Mouse (Mus musculus): ENCODE results near the gene 9130019O22Rik. TPM values are rescaled to one million over a fixed set of nuclear protein-coding genes. Genes with fewer than 3 reads are reported as not detected.
"Not testable (repeated sequence)": the region's sequence is repeated elsewhere in the genome, so short reads cannot be mapped to it uniquely, and the experiment has no call there.

Gene 9130019O22Rik
- polyA plus RNA-seq, 1 experiment from 2014 or later = 5.7 TPM

DNA sequence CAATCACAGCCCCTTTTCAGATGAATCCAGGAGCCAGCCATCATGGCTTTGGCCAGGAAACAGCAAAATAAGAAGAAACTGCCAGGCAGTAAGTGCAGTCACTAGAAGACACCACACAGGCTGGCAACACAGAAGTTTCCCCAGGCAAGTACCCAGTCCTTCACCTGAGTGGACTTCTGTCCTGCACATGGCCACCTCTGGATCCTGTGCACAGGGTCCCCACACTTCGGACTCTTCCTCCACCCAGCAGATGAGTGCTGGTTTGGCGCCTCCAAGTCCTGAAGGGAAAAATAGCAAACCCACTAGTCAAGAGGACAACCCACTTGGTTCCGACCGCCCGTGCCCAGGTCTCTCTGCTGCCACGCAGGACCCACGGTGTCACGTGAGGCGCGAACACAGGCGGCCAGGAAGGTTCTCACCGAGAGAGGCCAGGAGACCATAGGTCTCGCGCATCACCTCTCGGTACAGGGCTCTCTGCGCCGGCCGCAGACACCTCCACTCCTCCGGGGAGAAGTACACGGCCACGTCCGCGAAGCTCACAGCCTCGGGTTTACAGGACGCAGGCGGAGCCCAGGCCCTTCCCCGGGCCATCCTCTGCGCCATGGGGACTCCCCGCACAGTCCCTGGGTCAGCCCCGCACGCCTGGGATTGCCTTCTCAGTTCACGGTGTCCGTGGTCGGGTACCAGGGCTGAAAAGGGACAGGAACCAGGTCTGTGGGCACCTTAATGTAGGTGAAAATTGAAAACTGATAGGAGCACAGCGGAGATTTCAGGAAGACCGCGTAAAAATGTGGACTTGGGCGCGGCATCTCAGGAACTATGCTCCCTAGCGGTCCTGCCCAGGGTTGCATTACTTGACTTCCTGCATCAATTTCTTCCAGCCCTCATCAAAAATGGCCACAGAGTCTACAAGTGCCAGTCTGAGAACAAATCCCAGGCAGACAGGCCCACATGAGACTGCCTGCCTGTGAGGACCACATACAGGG, 19.3 kb upstream of the 9130019O22Rik start, which contains the start of gene Zfp764:
TSS of gene Zfp764 (minus strand) at position 821 of the 986 bp plus-strand sequence.
- Histone ChIP-seq H3K4me3 (replicated peaks; ENCODE audit: low read length) (peak within 1 kb of the TSS; percentile 50), H3K9ac (peak within 1 kb of the TSS; percentile 80), H3K27ac (peak within 1 kb of the TSS; percentile 74), H3K4me2 (replicated peaks) (peak within 1 kb of the TSS; percentile 90)
- not testable (repeated sequence) for H3K36me3 ChIP-seq (replicated peaks; ENCODE audit: control insufficient read depth, insufficient read depth); H3K27me3 ChIP-seq (ENCODE audit: control insufficient read depth, insufficient read depth, low read length); H3K4me1 ChIP-seq (replicated peaks; ENCODE audit: control insufficient read depth, insufficient read depth, low read length); H3K9me3 ChIP-seq (ENCODE audit: control insufficient read depth, low read length)
- peak; percentile 87 for DNase-seq (ENCODE audit: low spot score)
- peak; percentile 74; the same call in 1 of the 2 replicates for ATAC-seq (ENCODE audit: low FRiP score)
- WGBS = 6% methylated on average over 40 of the region's 40 CpGs

GRCm38 (mm10) chr7:127404101-127404500, 17.1 kb upstream of the 9130019O22Rik start:
- WGBS = 95% methylated on average over 6 of the region's 6 CpGs
- not testable (repeated sequence) for H3K4me1 ChIP-seq (replicated peaks; ENCODE audit: control insufficient read depth, insufficient read depth, low read length); H3K27me3 ChIP-seq (ENCODE audit: control insufficient read depth, insufficient read depth, low read length); H3K9me3 ChIP-seq (ENCODE audit: control insufficient read depth, low read length); H3K27ac ChIP-seq; ATAC-seq (ENCODE audit: low FRiP score); H3K9ac ChIP-seq; H3K36me3 ChIP-seq (replicated peaks; ENCODE audit: control insufficient read depth, insufficient read depth); H3K4me3 ChIP-seq (replicated peaks; ENCODE audit: low read length); H3K4me2 ChIP-seq (replicated peaks)
- DNase-seq (ENCODE audit: low spot score) = peak; percentile 5

- H3K27ac ChIP-seq = no peak overlapping the region
- no peaks in the 10 kb centered on the region for H3K36me3 ChIP-seq (replicated peaks; ENCODE audit: control insufficient read depth, insufficient read depth)
- 56% methylated on average over 2 of the region's 2 CpGs for WGBS
- peaks cover 5% of the 10 kb centered on the region; the same call in 1 of the 2 replicates for H3K4me1 ChIP-seq (replicated peaks; ENCODE audit: control insufficient read depth, insufficient read depth, low read length)
- no peak overlapping the region for H3K9ac ChIP-seq
- H3K4me3 ChIP-seq (replicated peaks; ENCODE audit: low read length) = no peak overlapping the region
- no peaks in the 10 kb centered on the region for H3K9me3 ChIP-seq (ENCODE audit: control insufficient read depth, low read length)
- DNase-seq (ENCODE audit: low spot score) = no peak
- ATAC-seq (ENCODE audit: low FRiP score) = no peak
- no peak overlapping the region for H3K4me2 ChIP-seq (replicated peaks)
- no peaks in the 10 kb centered on the region for H3K27me3 ChIP-seq (ENCODE audit: control insufficient read depth, insufficient read depth, low read length)
Observed at GRCm38 (mm10) chr7:127402980-127403379, 16.0 kb upstream of the 9130019O22Rik start.

- no peak for DNase-seq (ENCODE audit: low spot score)
- no peaks in the 10 kb centered on the region for H3K36me3 ChIP-seq (replicated peaks; ENCODE audit: control insufficient read depth, insufficient read depth)
- H3K4me1 ChIP-seq (replicated peaks; ENCODE audit: control insufficient read depth, insufficient read depth, low read length) = no peaks in the 10 kb centered on the region
- no peak overlapping the region for H3K27ac ChIP-seq
- WGBS = 69% methylated on average over 3 of the region's 3 CpGs
- no peak overlapping the region for H3K4me3 ChIP-seq (replicated peaks; ENCODE audit: low read length)
- no peak for ATAC-seq (ENCODE audit: low FRiP score)
- H3K4me2 ChIP-seq (replicated peaks) = no peak overlapping the region
- H3K9ac ChIP-seq = no peak overlapping the region
- no peaks in the 10 kb centered on the region for H3K9me3 ChIP-seq (ENCODE audit: control insufficient read depth, low read length)
- no peaks in the 10 kb centered on the region for H3K27me3 ChIP-seq (ENCODE audit: control insufficient read depth, insufficient read depth, low read length)
Observed at GRCm38 (mm10) chr7:127400355-127400754, 13.4 kb upstream of the 9130019O22Rik start.

DNA sequence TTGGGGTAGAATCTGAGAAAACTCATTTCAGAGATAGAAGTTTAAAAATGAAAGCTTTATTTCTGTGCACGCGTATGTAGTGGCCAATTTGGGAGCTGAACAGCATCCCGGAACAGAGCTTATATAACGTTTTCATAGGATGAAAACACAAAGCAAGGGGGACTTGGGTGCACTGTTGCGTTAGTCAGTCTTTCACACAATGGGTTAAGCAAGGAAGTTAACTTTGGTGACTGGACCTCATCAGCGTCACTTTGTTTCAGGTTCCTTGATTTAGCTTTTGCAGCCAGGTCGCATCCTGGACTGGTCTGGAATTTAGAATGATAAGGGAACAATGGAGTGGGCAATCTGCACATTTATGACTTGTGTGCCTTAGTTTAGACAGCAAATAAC, 7.0 kb upstream of the 9130019O22Rik start:
- Histone ChIP-seq H3K27me3 (ENCODE audit: control insufficient read depth, insufficient read depth, low read length) (no peaks in the 10 kb centered on the region), H3K4me3 (replicated peaks; ENCODE audit: low read length) (peak overlapping the region; percentile 75), H3K4me2 (replicated peaks) (peak overlapping the region; percentile 60), H3K9me3 (ENCODE audit: control insufficient read depth, low read length) (no peaks in the 10 kb centered on the region), H3K36me3 (replicated peaks; ENCODE audit: control insufficient read depth, insufficient read depth) (no peaks in the 10 kb centered on the region; the same call in 1 of the 2 replicates), H3K9ac (peak overlapping the region; percentile 94), H3K27ac (peak overlapping the region; percentile 92), H3K4me1 (replicated peaks; ENCODE audit: control insufficient read depth, insufficient read depth, low read length) (peaks cover 14% of the 10 kb centered on the region)
- WGBS = 29% methylated on average over 7 of the region's 7 CpGs
- peak; percentile 41; the same call in 1 of the 2 replicates for ATAC-seq (ENCODE audit: low FRiP score)
- DNase-seq (ENCODE audit: low spot score) = no peak

DNA sequence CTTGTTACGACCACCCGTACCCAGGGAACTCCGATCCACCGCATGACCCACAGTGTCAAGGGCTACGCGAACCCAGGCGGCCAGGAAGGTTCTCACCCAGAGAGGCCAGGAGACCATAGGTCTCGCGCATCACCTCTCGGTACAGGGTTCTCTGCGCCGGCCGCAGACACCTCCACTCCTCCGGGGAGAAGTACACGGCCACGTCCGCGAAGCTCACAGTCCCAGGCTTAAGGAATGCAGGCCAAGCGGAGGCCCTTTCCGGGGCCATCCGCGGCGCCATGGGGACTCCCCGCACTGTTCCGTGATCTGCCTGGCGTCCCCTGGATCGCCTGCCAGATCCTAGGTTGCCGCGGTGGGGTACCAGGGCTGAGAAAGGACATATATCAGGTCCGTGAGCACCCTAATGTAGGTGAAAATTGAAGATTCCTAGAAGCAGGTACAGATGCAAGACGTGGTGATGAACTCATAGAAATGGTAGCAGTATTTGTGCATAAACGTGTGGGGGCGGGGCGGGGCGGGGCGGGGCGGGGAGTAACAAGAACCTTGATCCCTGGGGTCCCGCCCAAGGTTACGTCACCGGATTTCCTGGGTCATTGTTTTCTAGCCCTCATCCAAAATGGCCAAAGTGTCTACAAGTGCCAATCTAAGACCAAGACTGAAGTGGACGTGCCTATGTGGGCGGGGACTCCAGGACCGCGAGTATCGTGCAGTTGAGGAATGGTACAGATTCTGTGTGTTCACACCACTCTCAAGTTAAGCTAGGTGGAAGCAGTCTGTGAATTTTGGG, 6.4 kb upstream of the 9130019O22Rik start, which contains the start of gene E430018J23Rik:
TSS of gene E430018J23Rik (minus strand) at position 473 of the 787 bp plus-strand sequence.
- Histone ChIP-seq H3K4me2 (replicated peaks) (peak within 1 kb of the TSS; percentile 60), H3K36me3 (replicated peaks; ENCODE audit: control insufficient read depth, insufficient read depth) (no peaks in the 10 kb centered on the region; the same call in 1 of the 2 replicates), H3K9ac (peak within 1 kb of the TSS; percentile 94), H3K9me3 (ENCODE audit: control insufficient read depth, low read length) (no peaks in the 10 kb centered on the region), H3K27me3 (ENCODE audit: control insufficient read depth, insufficient read depth, low read length) (no peaks in the 10 kb centered on the region), H3K4me1 (replicated peaks; ENCODE audit: control insufficient read depth, insufficient read depth, low read length) (peaks cover 14% of the 10 kb centered on the region), H3K4me3 (replicated peaks; ENCODE audit: low read length) (peak within 1 kb of the TSS; percentile 75), H3K27ac (peak within 1 kb of the TSS; percentile 92)
- under 1% methylated on average over 45 of the region's 45 CpGs for WGBS
- ATAC-seq (ENCODE audit: low FRiP score) (peak; percentile 94), DNase-seq (ENCODE audit: low spot score) (peak; percentile 97)

DNA sequence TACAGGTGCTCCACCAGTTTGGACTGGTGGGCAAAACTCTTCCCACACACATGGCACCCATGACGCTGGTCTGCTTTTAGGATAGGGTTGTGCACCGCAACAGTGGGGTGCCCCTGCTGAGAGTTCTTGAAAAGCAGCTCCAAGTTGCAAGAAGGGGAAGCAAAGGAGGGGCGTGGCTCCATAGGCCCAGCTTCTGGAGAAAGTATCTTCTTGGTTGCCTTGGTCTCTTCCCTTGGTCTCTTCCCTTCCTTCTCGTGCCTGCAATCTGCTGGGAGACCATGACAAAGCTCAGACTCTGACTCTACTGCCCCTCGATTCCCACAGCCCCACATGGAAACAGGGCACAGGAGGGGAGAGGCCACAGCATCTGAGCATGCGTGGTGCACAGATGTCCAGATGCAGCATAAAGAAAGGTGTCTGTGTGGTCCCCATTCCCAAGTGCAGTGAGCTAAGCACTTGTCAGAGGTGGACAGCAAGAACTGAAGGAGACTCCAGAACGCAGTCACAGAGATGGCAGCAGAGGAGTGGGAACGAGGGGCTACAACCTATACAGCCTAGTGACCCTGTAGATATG, 5.4 kb upstream of the 9130019O22Rik start:
- Histone ChIP-seq H3K4me2 (replicated peaks) (peak overlapping the region; percentile 60), H3K9ac (peak overlapping the region; percentile 94), H3K27ac (0 out of 2 replicates have a peak overlapping the region, but pooled peaks have one; percentile 92), H3K4me3 (replicated peaks; ENCODE audit: low read length) (peak overlapping the region; percentile 75), H3K36me3 (replicated peaks; ENCODE audit: control insufficient read depth, insufficient read depth) (no peaks in the 10 kb centered on the region; the same call in 1 of the 2 replicates), H3K9me3 (ENCODE audit: control insufficient read depth, low read length) (no peaks in the 10 kb centered on the region), H3K4me1 (replicated peaks; ENCODE audit: control insufficient read depth, insufficient read depth, low read length) (peaks cover 14% of the 10 kb centered on the region), H3K27me3 (ENCODE audit: control insufficient read depth, insufficient read depth, low read length) (no peaks in the 10 kb centered on the region)
- WGBS = 86% methylated on average over 8 of the region's 8 CpGs
- DNase-seq (ENCODE audit: low spot score) = no peak
- no peak for ATAC-seq (ENCODE audit: low FRiP score)

GRCm38 (mm10) chr7:127391538-127391937, 4.6 kb upstream of the 9130019O22Rik start:
- Histone ChIP-seq H3K4me2 (replicated peaks) (no peak overlapping the region), H3K4me1 (replicated peaks; ENCODE audit: control insufficient read depth, insufficient read depth, low read length) (peaks cover 14% of the 10 kb centered on the region), H3K27ac (no peak overlapping the region), H3K9ac (no peak overlapping the region), H3K36me3 (replicated peaks; ENCODE audit: control insufficient read depth, insufficient read depth) (no peaks in the 10 kb centered on the region; the same call in 1 of the 2 replicates), H3K4me3 (replicated peaks; ENCODE audit: low read length) (no peak overlapping the region), H3K27me3 (ENCODE audit: control insufficient read depth, insufficient read depth, low read length) (no peaks in the 10 kb centered on the region), H3K9me3 (ENCODE audit: control insufficient read depth, low read length) (no peaks in the 10 kb centered on the region)
- DNase-seq (ENCODE audit: low spot score) (no peak), ATAC-seq (ENCODE audit: low FRiP score) (no peak)
- 93% methylated on average over 16 of the region's 16 CpGs for WGBS

Data from hindbrain, embryonic 14.5 days (tissue).